Mouse (Mus musculus): ENCODE data around the gene Rab4a. TPM values are rescaled to one million over a fixed set of nuclear protein-coding genes. Genes with fewer than 3 reads are reported as not detected.

The Rab4a gene
- total and polyA plus RNA-seq, 3 experiments: 22.2 to 44.6 TPM; not detected in 1

DNA sequence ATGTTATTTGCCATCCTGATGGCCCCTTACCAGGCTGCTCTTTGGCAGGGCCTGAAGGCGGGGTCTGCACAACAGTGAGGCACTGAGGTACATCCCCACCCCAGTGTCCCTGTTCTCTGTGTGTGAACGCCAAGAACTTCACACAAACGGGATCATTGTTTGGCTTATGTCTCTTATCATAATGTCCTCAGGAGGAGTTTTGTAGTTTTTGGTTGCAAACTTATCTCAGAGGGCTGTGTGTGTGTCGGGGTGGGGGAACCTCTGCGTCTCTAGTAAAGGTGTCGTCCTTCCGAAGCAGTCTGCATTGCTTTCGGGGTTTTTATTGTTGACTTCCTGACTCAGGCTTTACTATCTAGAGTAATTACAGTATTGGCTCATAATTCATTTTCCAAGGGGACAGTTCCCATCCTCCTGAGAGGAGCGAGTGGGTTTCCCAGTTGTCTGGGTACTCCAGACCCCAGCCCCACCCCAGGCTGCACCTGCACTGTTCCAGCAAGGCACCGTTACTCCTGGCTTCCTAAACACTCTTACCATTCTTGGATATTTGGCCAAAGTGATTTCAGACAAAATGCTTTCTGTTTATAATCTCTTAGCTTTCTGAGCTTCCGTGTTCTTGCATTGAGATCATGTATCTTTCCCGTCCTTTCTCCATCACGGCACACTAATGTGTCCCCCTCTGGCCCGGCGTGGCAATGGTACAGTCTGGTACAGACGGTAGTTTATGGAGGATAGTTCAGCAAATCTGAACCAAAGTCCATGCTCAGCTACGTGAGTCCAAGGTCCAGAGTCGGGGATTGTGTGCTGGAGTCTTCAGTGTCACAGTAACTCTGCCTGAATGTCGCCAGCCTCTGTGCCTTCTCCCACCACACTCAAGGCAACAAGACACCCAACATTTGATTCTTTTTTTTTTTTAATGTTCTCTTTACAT lies 14.2 kb downstream of the Rab4a start (continued):
- TF ChIP-seq MXI1 (IDR thresholded peaks at IDR 0.05; ENCODE audit: low read depth, low read length) (peak; percentile 72), E2F4 (IDR thresholded peaks at IDR 0.05; ENCODE audit: borderline replicate concordance, low read depth, low read length) (no peak), EP300 (IDR thresholded peaks at IDR 0.05; ENCODE audit: low read depth in 1 of 2, low read length in 2 of 2) (peak; percentile 76 to 86), TAL1 (IDR thresholded peaks at IDR 0.05; ENCODE audit: low read length) (peak; percentile 71)

DNA sequence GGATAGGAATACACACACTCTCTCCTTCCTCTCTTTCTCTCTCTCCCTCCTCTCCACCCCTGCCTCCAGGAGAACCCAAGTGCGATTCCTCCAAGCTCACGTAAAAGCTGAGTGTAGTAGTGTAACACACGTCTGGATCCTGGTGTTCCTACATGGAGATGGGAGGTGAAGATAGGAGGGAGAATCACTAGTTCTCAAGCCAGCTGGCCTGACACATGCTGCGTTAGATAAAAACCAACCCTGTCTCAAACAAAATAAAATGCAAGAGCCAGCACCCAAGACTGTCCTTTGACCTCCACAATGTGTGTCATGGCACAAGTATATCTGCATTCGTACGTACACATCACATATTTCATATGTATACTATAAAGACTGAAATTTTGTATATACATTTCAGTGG lies 15.0 kb downstream of the Rab4a start:
- Histone ChIP-seq H3K4me3 (ENCODE audit: control insufficient read depth in 1 of 2, insufficient read depth in 1 of 2, low read depth in 2 of 2, low read length in 2 of 2) (no peak overlapping the region), H3K4me1 (ENCODE audit: control insufficient read depth in 1 of 2, insufficient read depth in 2 of 2, low read length in 2 of 2) (peaks cover 33 to 51% of the 10 kb centered on the region in 2 experiments), H3K9me3 (replicated peaks; ENCODE audit: insufficient read depth, low read length) (no peaks in the 10 kb centered on the region), H3K27ac (ENCODE audit: control insufficient read depth, low read depth, low read length) (peak overlapping the region; percentile 10), H3K9ac (ENCODE audit: control insufficient read depth, low read depth, low read length, poor library complexity, severe bottlenecking) (no peak overlapping the region), H3K27me3 (ENCODE audit: control insufficient read depth in 1 of 2, insufficient read depth in 2 of 2, low read length in 2 of 2) (no peaks in the 10 kb centered on the region), H3K79me2 (ENCODE audit: control insufficient read depth, insufficient read depth, low read length, poor library complexity) (peaks cover 20% of the 10 kb centered on the region), H3K36me3 (ENCODE audit: control insufficient read depth in 1 of 2, insufficient read depth in 2 of 2, low read length in 2 of 2) (peaks cover 13 to 56% of the 10 kb centered on the region in 2 experiments)
- DNase-seq (ENCODE audit: low read depth, low spot score): no peak
- 0 out of 2 replicates have a peak, but pooled peaks have one; percentile 21 for TF ChIP-seq RCOR1 (IDR thresholded peaks at IDR 0.05; ENCODE audit: low read depth, low read length)
- no peak for TF ChIP-seq HCFC1 (IDR thresholded peaks at IDR 0.05; ENCODE audit: low read depth, low read length)
- TF ChIP-seq ELF1 (IDR thresholded peaks at IDR 0.05; ENCODE audit: low read depth, low read length): no peak
- TF ChIP-seq EP300 (IDR thresholded peaks at IDR 0.05; ENCODE audit: low read depth in 1 of 2, low read length in 2 of 2): peak; percentile 28 to 48; a peak in 2 of 4 replicates
- peak; percentile 38 for TF ChIP-seq TAL1 (IDR thresholded peaks at IDR 0.05; ENCODE audit: low read length)
- peak; percentile 48; the same call in 1 of the 2 replicates for TF ChIP-seq TCF12 (IDR thresholded peaks at IDR 0.05; ENCODE audit: low read depth, low read length)
- TF ChIP-seq ETS1 (IDR thresholded peaks at IDR 0.05; ENCODE audit: low read depth, low read length): peak; percentile 79
- no peak for TF ChIP-seq CHD2 (IDR thresholded peaks at IDR 0.05; ENCODE audit: low read length)
- TF ChIP-seq GATA1 (IDR thresholded peaks at IDR 0.05; ENCODE audit: low read depth, low read length): peak; percentile 57

DNA sequence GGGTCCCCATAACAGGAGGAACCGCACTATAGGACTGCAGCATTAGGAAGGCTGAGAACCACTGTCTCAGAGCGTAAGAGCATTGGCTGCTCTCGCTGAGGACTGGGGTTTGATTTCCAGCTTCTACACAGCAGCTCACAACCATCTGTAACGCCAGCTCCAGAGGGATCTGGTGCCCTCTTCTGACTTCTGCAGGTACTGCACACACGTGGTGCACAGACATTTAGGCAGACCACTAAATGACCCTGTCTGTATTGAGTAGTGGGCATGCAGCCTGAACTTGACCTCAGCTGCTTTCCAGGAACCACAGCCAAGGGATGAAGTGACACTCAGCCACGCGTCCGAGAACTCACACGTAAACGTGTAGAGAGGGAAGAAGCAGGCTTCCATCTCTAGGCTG lies 17.3 kb downstream of the Rab4a start:
- Histone ChIP-seq H3K9ac (ENCODE audit: control insufficient read depth, low read depth, low read length, poor library complexity, severe bottlenecking) (peak overlapping the region; percentile 37; the same call in 1 of the 2 replicates), H3K9me3 (replicated peaks; ENCODE audit: insufficient read depth, low read length) (no peaks in the 10 kb centered on the region), H3K27me3 (ENCODE audit: control insufficient read depth in 1 of 2, insufficient read depth in 2 of 2, low read length in 2 of 2) (no peaks in the 10 kb centered on the region), H3K79me2 (ENCODE audit: control insufficient read depth, insufficient read depth, low read length, poor library complexity) (peaks cover 13% of the 10 kb centered on the region; the same call in 1 of the 2 replicates), H3K36me3 (ENCODE audit: control insufficient read depth in 1 of 2, insufficient read depth in 2 of 2, low read length in 2 of 2) (peaks cover 15 to 56% of the 10 kb centered on the region in 2 experiments), H3K27ac (ENCODE audit: control insufficient read depth, low read depth, low read length) (peak overlapping the region; percentile 99), H3K4me1 (ENCODE audit: control insufficient read depth in 1 of 2, insufficient read depth in 2 of 2, low read length in 2 of 2) (peaks cover 33 to 51% of the 10 kb centered on the region in 2 experiments), H3K4me3 (ENCODE audit: control insufficient read depth in 1 of 2, insufficient read depth in 1 of 2, low read depth in 2 of 2, low read length in 2 of 2) (peak overlapping the region; percentile 9 to 11; a peak in 3 of 4 replicates)
- peak; percentile 85 for DNase-seq (ENCODE audit: low read depth, low spot score)
- TF ChIP-seq ZKSCAN1 (IDR thresholded peaks at IDR 0.05; ENCODE audit: low read depth, low read length) (no peak), ZC3H11A (IDR thresholded peaks at IDR 0.05; ENCODE audit: low read depth, low read length) (peak; percentile 38), EP300 (IDR thresholded peaks at IDR 0.05; ENCODE audit: low read depth in 1 of 2, low read length in 2 of 2) (no peak), CHD1 (IDR thresholded peaks at IDR 0.05; ENCODE audit: low read depth, low read length) (no peak), MAX (IDR thresholded peaks at IDR 0.05; ENCODE audit: low read length) (no peak), NELFE (IDR thresholded peaks at IDR 0.05; ENCODE audit: low read depth, low read length) (no peak), SIN3A (IDR thresholded peaks at IDR 0.05; ENCODE audit: low read length) (no peak), MAFK (IDR thresholded peaks at IDR 0.05; ENCODE audit: borderline replicate concordance, low read depth, low read length) (no peak), MXI1 (IDR thresholded peaks at IDR 0.05; ENCODE audit: low read depth, low read length) (no peak), CHD2 (IDR thresholded peaks at IDR 0.05; ENCODE audit: low read length) (no peak), POLR2A (IDR thresholded peaks at IDR 0.05; ENCODE audit: control insufficient read depth in 1 of 2, insufficient read depth in 1 of 2, low read depth in 1 of 2, low read length in 2 of 2, poor library complexity in 1 of 2) (peak in 1 of 2 experiments; percentile 30; a peak in 1 of 4 replicates), CTCF (IDR thresholded peaks at IDR 0.05 in 2 of 3, conservative IDR thresholded peaks at IDR 0.05 in 1 of 3; ENCODE audit: control insufficient read depth in 1 of 3, insufficient read depth in 1 of 3, low read depth in 2 of 3, low read length in 3 of 3, poor library complexity in 1 of 3, severe bottlenecking in 1 of 3) (peak; percentile 65 to 83 (median 68)), SMC3 (IDR thresholded peaks at IDR 0.05; ENCODE audit: low read depth, low read length) (peak; percentile 47), GABPA (IDR thresholded peaks at IDR 0.05; ENCODE audit: low read depth, low read length) (no peak), RAD21 (IDR thresholded peaks at IDR 0.05; ENCODE audit: low read depth, low read length) (peak; percentile 49), MYC (IDR thresholded peaks at IDR 0.05; ENCODE audit: low read depth, low read length) (no peak), HCFC1 (IDR thresholded peaks at IDR 0.05; ENCODE audit: low read depth, low read length) (no peak), POLR2AphosphoS5 (IDR thresholded peaks at IDR 0.05; ENCODE audit: borderline replicate concordance, low read depth, low read length) (no peak), MAZ (IDR thresholded peaks at IDR 0.05; ENCODE audit: low read depth, low read length) (no peak), POLR2AphosphoS2 (IDR thresholded peaks at IDR 0.05; ENCODE audit: low read length) (no peak), TBP (IDR thresholded peaks at IDR 0.05; ENCODE audit: low read depth, low read length) (no peak)
